Mouse (Mus musculus): ENCODE measurements around the gene Cxcl12. TPM values are rescaled to one million over a fixed set of nuclear protein-coding genes. Genes with fewer than 3 reads are reported as not detected.

Cxcl12 gene
- polyA plus RNA-seq, 1 experiment: 389 TPM

- TF ChIP-seq POLR2A (IDR thresholded peaks at IDR 0.05; ENCODE audit: low read depth, low read length) (no peak), CTCF (IDR thresholded peaks at IDR 0.05; ENCODE audit: extremely low read depth, insufficient read depth, insufficient read length, insufficient replicate concordance) (no peak)
- H3K27me3 ChIP-seq (ENCODE audit: control insufficient read depth, insufficient read depth, low read length): no peaks in the 10 kb centered on the region
- H3K36me3 ChIP-seq (ENCODE audit: control insufficient read depth, insufficient read depth, low read length): no peaks in the 10 kb centered on the region
- no peak overlapping the region for H3K4me3 ChIP-seq (ENCODE audit: extremely low read depth, insufficient read depth, insufficient read length)
- H3K27ac ChIP-seq (ENCODE audit: insufficient read depth, low read length): no peak overlapping the region
- no peaks in the 10 kb centered on the region for H3K4me1 ChIP-seq (ENCODE audit: control insufficient read depth, insufficient read depth, insufficient read length)
- no peak for DNase-seq (ENCODE audit: low read depth in 1 of 2, low spot score in 2 of 2)
- 81% methylated on average over 4 of the region's 4 CpGs for WGBS
Observed at GRCm38 (mm10) chr6:117140907-117141306, 27.4 kb upstream of the Cxcl12 start.

- DNase-seq (ENCODE audit: low read depth in 1 of 2, low spot score in 2 of 2): no peak
- Histone ChIP-seq H3K27ac (ENCODE audit: insufficient read depth, low read length) (no peak overlapping the region), H3K27me3 (ENCODE audit: control insufficient read depth, insufficient read depth, low read length) (no peaks in the 10 kb centered on the region), H3K36me3 (ENCODE audit: control insufficient read depth, insufficient read depth, low read length) (no peaks in the 10 kb centered on the region), H3K4me1 (ENCODE audit: control insufficient read depth, insufficient read depth, insufficient read length) (no peaks in the 10 kb centered on the region), H3K4me3 (ENCODE audit: extremely low read depth, insufficient read depth, insufficient read length) (no peak overlapping the region)
- WGBS: 74% methylated on average over 10 of the region's 10 CpGs
- TF ChIP-seq CTCF (IDR thresholded peaks at IDR 0.05; ENCODE audit: extremely low read depth, insufficient read depth, insufficient read length, insufficient replicate concordance) (no peak), POLR2A (IDR thresholded peaks at IDR 0.05; ENCODE audit: low read depth, low read length) (no peak)
Observed at GRCm38 (mm10) chr6:117146951-117147350, 21.4 kb upstream of the Cxcl12 start.

DNA sequence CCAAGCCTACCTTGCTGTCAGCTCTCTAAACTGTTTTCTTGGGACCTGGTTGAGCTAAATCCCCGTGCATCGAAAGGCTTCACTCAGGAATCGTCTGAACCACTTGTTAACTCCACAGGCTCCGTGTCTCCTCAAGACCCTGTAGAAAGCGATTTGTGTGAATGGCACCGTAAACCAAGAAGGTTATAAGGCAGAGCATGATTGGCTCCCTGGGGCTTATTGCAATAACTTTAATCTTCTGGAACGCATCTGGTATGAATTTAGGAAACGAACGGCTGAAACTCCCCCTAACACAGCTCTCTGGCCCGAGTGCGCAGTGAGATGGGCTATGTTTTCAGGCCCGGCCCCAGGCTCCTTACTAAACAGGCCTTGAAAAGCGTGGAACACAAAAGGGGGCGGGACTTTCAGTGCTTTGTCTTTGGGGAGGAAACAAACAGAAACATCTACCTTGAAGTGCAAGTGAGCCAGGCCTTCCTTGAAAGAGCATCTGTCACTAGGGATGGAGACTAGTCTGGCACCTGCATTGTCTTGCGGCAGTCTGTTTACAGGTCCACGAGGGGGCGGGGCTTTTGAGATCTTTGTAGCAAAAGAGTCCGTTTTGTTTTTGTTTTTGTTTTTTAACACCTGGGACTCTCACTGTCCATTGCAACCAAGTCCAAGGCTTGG, 16.7 kb upstream of the Cxcl12 start:
- H3K27ac ChIP-seq (ENCODE audit: insufficient read depth, low read length): no peak overlapping the region
- H3K4me3 ChIP-seq (ENCODE audit: extremely low read depth, insufficient read depth, insufficient read length): no peak overlapping the region
- no peak for TF ChIP-seq POLR2A (IDR thresholded peaks at IDR 0.05; ENCODE audit: low read depth, low read length)
- TF ChIP-seq CTCF (IDR thresholded peaks at IDR 0.05; ENCODE audit: extremely low read depth, insufficient read depth, insufficient read length, insufficient replicate concordance): no peak
- H3K4me1 ChIP-seq (ENCODE audit: control insufficient read depth, insufficient read depth, insufficient read length): no peaks in the 10 kb centered on the region
- no peak for DNase-seq (ENCODE audit: low read depth in 1 of 2, low spot score in 2 of 2)
- 44% methylated on average over 18 of the region's 18 CpGs for WGBS
- no peaks in the 10 kb centered on the region for H3K27me3 ChIP-seq (ENCODE audit: control insufficient read depth, insufficient read depth, low read length)
- no peaks in the 10 kb centered on the region for H3K36me3 ChIP-seq (ENCODE audit: control insufficient read depth, insufficient read depth, low read length)

DNA sequence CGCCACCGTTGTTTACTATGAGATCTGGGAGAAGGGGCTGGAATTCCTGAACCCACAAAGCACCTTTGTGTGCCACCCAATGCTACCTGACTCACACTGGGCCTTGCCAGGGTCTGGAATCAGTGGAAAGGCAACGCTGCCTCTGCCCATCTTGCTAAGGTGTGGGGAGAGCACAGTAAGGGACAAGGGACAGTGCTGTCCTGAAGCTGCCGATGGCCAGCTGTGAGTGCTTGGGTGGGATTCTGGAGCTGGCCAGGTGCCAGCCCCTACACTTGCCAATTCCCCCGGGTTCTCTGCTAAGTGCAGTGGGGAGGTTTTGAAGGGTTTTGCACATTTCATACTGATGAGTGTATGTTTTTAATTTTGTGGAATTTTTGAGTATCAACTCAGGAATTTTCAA, 15.3 kb upstream of the Cxcl12 start:
- H3K4me1 ChIP-seq (ENCODE audit: control insufficient read depth, insufficient read depth, insufficient read length): no peaks in the 10 kb centered on the region
- no peaks in the 10 kb centered on the region for H3K36me3 ChIP-seq (ENCODE audit: control insufficient read depth, insufficient read depth, low read length)
- 79% methylated on average over 5 of the region's 5 CpGs for WGBS
- no peak for DNase-seq (ENCODE audit: low read depth in 1 of 2, low spot score in 2 of 2)
- TF ChIP-seq POLR2A (IDR thresholded peaks at IDR 0.05; ENCODE audit: low read depth, low read length): no peak
- TF ChIP-seq CTCF (IDR thresholded peaks at IDR 0.05; ENCODE audit: extremely low read depth, insufficient read depth, insufficient read length, insufficient replicate concordance): no peak
- no peak overlapping the region for H3K27ac ChIP-seq (ENCODE audit: insufficient read depth, low read length)
- no peaks in the 10 kb centered on the region for H3K27me3 ChIP-seq (ENCODE audit: control insufficient read depth, insufficient read depth, low read length)
- no peak overlapping the region for H3K4me3 ChIP-seq (ENCODE audit: extremely low read depth, insufficient read depth, insufficient read length)

DNA sequence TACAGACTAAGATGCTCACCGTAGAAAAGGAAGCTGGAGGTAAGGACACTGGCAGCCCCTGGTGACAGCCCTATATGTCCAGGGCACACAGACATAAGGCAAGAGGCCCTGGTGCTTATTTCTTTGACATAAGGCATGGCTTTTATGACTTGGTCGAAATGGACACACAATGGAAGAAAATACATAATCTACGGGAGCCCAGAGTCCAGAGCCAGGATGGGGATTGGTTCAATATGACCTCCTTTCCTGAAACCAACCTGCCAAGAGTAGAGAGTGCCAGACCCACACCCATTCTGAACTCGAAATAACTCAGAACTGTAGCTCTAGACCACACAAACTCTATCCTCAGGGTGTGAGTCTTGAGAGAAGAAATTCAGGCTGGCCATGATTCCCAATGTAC, 11.5 kb upstream of the Cxcl12 start:
- H3K27ac ChIP-seq (ENCODE audit: insufficient read depth, low read length): no peak overlapping the region
- no peaks in the 10 kb centered on the region for H3K4me1 ChIP-seq (ENCODE audit: control insufficient read depth, insufficient read depth, insufficient read length)
- WGBS: 74% methylated on average over 4 of the region's 4 CpGs
- no peak for DNase-seq (ENCODE audit: low read depth in 1 of 2, low spot score in 2 of 2)
- H3K27me3 ChIP-seq (ENCODE audit: control insufficient read depth, insufficient read depth, low read length): no peaks in the 10 kb centered on the region
- no peak for TF ChIP-seq CTCF (IDR thresholded peaks at IDR 0.05; ENCODE audit: extremely low read depth, insufficient read depth, insufficient read length, insufficient replicate concordance)
- no peak for TF ChIP-seq POLR2A (IDR thresholded peaks at IDR 0.05; ENCODE audit: low read depth, low read length)
- H3K36me3 ChIP-seq (ENCODE audit: control insufficient read depth, insufficient read depth, low read length): no peaks in the 10 kb centered on the region
- H3K4me3 ChIP-seq (ENCODE audit: extremely low read depth, insufficient read depth, insufficient read length): no peak overlapping the region

GRCm38 (mm10) chr6:117159710-117160690, 8.3 kb upstream of the Cxcl12 start:
- no peaks in the 10 kb centered on the region for H3K36me3 ChIP-seq (ENCODE audit: control insufficient read depth, insufficient read depth, low read length)
- no peak overlapping the region for H3K4me3 ChIP-seq (ENCODE audit: extremely low read depth, insufficient read depth, insufficient read length)
- no peaks in the 10 kb centered on the region for H3K27me3 ChIP-seq (ENCODE audit: control insufficient read depth, insufficient read depth, low read length)
- WGBS: 45% methylated on average over 16 of the region's 16 CpGs
- DNase-seq (ENCODE audit: low read depth in 1 of 2, low spot score in 2 of 2): no peak
- H3K4me1 ChIP-seq (ENCODE audit: control insufficient read depth, insufficient read depth, insufficient read length): no peaks in the 10 kb centered on the region
- TF ChIP-seq POLR2A (IDR thresholded peaks at IDR 0.05; ENCODE audit: low read depth, low read length): no peak
- TF ChIP-seq CTCF (IDR thresholded peaks at IDR 0.05; ENCODE audit: extremely low read depth, insufficient read depth, insufficient read length, insufficient replicate concordance): no peak
- H3K27ac ChIP-seq (ENCODE audit: insufficient read depth, low read length): no peak overlapping the region
